Mouse (Mus musculus) spleen, adult 2 months (tissue): ENCODE measurements at regions not wholly inside any gene's neighbourhood (a gene's known extent, or its start where the extent isn't known, plus 50 kb on each side); places are given as distances from the start of the nearest gene placed in this dataset.

Source experiments
- CTCF ChIP-seq: fragments of 200-500 bp; IDR thresholded peaks from 2 replicates; pipeline ENCODE4 v1.5.1; 2011; ENCODE audit warnings: mild to moderate bottlenecking, inconsistent platforms; ENCODE audit not compliant: insufficient read depth, insufficient read length, insufficient replicate concordance; ENCODE audit errors: extremely low read depth
- POLR2A ChIP-seq: fragments of 200-500 bp; IDR thresholded peaks from 2 replicates; pipeline ENCODE4 v1.6.1; 2011; ENCODE audit warnings: low read depth, low read length, inconsistent platforms

GRCm38 (mm10) chr4:31658820-31659219 lies 305.1 kb upstream of the Map3k7 start:
- no peak for TF ChIP-seq CTCF
- TF ChIP-seq POLR2A, result no peak
